Mouse (Mus musculus): Measurements from ENCODE around the gene Tgm3. TPM values are rescaled to one million over a fixed set of nuclear protein-coding genes. Genes with fewer than 3 reads are reported as not detected.

The Tgm3 gene
- polyA plus RNA-seq, 1 experiment from 2014 or later = 0.31 TPM

DNA sequence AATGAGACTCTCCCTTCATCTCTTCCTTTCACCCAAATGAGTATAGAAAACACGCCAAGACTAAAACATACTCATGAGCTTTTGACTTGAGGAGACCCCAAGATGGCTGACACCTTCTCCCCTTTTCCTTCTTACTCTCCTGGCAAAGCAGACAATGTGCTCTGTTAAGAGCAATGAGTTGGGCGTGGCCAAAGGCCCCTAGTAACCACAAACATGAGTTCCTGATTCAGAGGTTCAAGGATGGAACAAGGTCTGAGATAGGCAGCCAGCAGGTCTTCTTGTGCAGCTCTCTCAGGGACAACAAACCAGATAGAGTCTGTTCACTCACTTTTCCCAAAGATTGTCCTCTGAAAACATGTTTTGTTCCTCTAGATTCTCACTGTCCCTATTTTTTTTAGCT, 5.9 kb downstream of the Tgm3 start:
- no peaks in the 10 kb centered on the region for H3K27me3 ChIP-seq
- no peak overlapping the region for H3K4me3 ChIP-seq
- H3K4me2 ChIP-seq = no peak overlapping the region
- 79% methylated on average over 2 of the region's 2 CpGs for WGBS
- H3K9me3 ChIP-seq = no peaks in the 10 kb centered on the region
- no peaks in the 10 kb centered on the region for H3K36me3 ChIP-seq
- H3K27ac ChIP-seq = no peak overlapping the region
- H3K4me1 ChIP-seq = peaks cover 6% of the 10 kb centered on the region; the same call in 1 of the 2 replicates
- H3K9ac ChIP-seq = no peak overlapping the region
- no peak for ATAC-seq (ENCODE audit: insufficient number of reproducible peaks, insufficient read depth, low FRiP score, low TSS enrichment, low read depth)

DNA sequence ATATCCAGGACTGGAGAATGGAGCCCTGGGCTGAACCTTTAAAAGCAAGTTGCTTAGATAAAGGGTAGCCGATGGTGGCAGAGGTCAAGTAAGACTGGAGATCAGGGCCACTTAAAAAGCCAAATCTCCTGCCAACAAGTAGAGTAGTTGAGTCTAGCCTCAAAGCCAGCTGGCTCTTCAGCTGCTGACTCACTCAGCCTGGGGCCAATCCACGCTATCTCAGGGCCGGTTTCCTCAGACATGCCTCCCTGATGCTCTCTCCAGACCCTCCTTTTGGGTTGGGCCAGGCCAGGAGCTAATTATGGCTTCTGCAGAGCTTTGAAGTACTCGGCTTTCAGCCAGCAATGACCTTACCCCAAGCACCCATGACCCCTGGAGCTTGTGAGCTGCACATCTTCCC, 15.7 kb downstream of the Tgm3 start:
- Histone ChIP-seq H3K9me3 (no peaks in the 10 kb centered on the region), H3K36me3 (no peaks in the 10 kb centered on the region), H3K27ac (no peak overlapping the region), H3K4me3 (no peak overlapping the region), H3K27me3 (no peaks in the 10 kb centered on the region), H3K4me1 (no peaks in the 10 kb centered on the region), H3K4me2 (no peak overlapping the region), H3K9ac (no peak overlapping the region)
- no peak for ATAC-seq (ENCODE audit: insufficient number of reproducible peaks, insufficient read depth, low FRiP score, low TSS enrichment, low read depth)
- WGBS = 57% methylated on average over 4 of the region's 4 CpGs

DNA sequence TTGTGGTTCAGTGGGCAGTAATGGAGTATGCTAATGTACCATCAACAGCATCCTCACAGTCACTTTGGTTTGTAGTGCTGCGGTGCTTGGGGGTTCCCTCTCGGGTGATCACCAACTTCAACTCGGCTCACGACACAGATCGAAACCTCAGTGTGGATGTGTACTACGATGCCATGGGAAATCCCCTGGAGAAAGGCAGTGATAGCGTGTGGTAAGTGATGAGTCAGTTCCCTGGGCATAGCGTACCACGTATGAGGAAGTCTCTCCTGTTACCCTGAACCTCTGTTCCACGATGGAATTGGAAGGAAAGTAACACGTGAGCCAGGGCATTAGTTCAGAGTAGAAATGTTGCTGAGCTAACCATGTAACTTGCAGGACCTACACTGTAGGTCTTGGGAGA, 17.7 kb downstream of the Tgm3 start:
- WGBS = 89% methylated on average over 11 of the region's 11 CpGs
- no peak overlapping the region for H3K27ac ChIP-seq
- ATAC-seq (ENCODE audit: insufficient number of reproducible peaks, insufficient read depth, low FRiP score, low TSS enrichment, low read depth) = no peak

DNA sequence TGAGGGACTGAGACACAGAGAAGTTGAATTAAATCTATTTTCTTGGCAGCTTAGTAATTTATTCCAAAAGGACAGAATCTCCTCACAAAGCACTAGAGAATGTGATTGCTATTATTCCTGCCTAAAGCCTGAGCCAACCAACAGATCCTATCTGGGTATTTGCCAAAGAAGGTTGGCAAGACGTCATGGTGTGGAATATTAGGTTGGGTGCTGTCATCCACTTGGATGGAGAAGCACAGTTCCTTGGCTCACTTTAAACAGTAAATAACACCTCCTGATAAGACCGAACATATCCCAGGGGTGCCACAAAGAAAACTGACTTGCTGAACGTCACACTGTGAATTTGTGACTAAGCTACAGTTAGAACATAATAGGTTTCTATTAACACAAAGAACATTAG, 20.5 kb downstream of the Tgm3 start:
- Histone ChIP-seq H3K27ac (no peak overlapping the region), H3K27me3 (no peaks in the 10 kb centered on the region), H3K9me3 (no peaks in the 10 kb centered on the region), H3K4me1 (no peaks in the 10 kb centered on the region), H3K9ac (no peak overlapping the region), H3K36me3 (no peaks in the 10 kb centered on the region), H3K4me3 (no peak overlapping the region), H3K4me2 (no peak overlapping the region)
- WGBS = 76% methylated on average over 3 of the region's 3 CpGs
- ATAC-seq (ENCODE audit: insufficient number of reproducible peaks, insufficient read depth, low FRiP score, low TSS enrichment, low read depth) = no peak

More for the DNA sequence above, 17.7 kb downstream of the Tgm3 start:
- Histone ChIP-seq H3K4me1 (no peaks in the 10 kb centered on the region), H3K27me3 (no peaks in the 10 kb centered on the region), H3K4me3 (no peak overlapping the region), H3K4me2 (no peak overlapping the region), H3K9me3 (no peaks in the 10 kb centered on the region), H3K9ac (no peak overlapping the region), H3K36me3 (no peaks in the 10 kb centered on the region)

DNA sequence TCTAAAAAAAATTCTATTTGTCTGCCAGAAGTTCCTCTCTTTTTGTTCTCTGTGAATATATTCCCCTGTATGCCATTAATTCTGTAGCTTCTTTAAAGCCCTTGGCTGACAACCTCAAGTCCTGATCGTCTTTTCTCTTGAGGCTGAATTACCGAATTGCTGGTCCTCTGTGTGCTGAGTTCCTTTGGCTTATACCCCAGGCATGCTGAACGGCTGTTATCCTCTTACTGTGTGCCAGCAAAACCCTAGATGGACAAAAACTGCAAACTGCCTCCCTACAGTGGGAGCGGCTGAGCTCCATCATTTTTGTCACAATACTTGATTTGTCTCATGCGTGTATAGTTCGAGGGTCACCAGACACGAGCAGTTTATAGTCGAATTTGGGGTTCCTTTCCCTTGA, 24.7 kb downstream of the Tgm3 start:
- no peak overlapping the region for H3K9ac ChIP-seq
- H3K4me2 ChIP-seq = no peak overlapping the region
- no peak overlapping the region for H3K4me3 ChIP-seq

DNA sequence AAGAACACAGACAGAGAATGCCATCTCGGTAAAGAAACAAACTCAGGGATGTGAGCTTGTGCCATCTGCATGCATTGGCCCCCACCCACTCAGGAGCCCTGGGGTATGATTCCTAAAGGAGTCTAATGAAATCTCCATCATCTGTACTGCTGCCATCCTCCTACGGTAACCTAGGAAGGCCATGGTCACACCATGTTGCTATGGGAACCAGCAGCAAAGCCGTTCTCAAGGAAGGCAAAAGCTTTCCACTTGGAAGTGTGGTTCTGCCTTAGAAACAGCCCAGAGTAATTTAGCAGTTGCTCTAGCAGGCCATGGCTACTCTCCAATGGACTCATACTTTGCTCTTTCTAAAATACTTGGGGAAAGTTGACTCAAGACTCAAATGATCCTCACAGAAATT, 26.8 kb downstream of the Tgm3 start:
- Histone ChIP-seq H3K27me3 (no peaks in the 10 kb centered on the region), H3K27ac (no peak overlapping the region), H3K9me3 (no peaks in the 10 kb centered on the region), H3K4me1 (no peaks in the 10 kb centered on the region), H3K4me2 (no peak overlapping the region), H3K9ac (no peak overlapping the region), H3K36me3 (no peaks in the 10 kb centered on the region), H3K4me3 (no peak overlapping the region)
- 65% methylated on average over 3 of the region's 3 CpGs for WGBS
- no peak for ATAC-seq (ENCODE audit: insufficient number of reproducible peaks, insufficient read depth, low FRiP score, low TSS enrichment, low read depth)

More for the DNA sequence above, 24.7 kb downstream of the Tgm3 start:
- H3K4me1 ChIP-seq = no peaks in the 10 kb centered on the region
- no peaks in the 10 kb centered on the region for H3K36me3 ChIP-seq
- H3K9me3 ChIP-seq = no peaks in the 10 kb centered on the region
- H3K27ac ChIP-seq = no peak overlapping the region
- ATAC-seq (ENCODE audit: insufficient number of reproducible peaks, insufficient read depth, low FRiP score, low TSS enrichment, low read depth) = no peak
- no peaks in the 10 kb centered on the region for H3K27me3 ChIP-seq
- WGBS = 69% methylated on average over 8 of the region's 8 CpGs

DNA sequence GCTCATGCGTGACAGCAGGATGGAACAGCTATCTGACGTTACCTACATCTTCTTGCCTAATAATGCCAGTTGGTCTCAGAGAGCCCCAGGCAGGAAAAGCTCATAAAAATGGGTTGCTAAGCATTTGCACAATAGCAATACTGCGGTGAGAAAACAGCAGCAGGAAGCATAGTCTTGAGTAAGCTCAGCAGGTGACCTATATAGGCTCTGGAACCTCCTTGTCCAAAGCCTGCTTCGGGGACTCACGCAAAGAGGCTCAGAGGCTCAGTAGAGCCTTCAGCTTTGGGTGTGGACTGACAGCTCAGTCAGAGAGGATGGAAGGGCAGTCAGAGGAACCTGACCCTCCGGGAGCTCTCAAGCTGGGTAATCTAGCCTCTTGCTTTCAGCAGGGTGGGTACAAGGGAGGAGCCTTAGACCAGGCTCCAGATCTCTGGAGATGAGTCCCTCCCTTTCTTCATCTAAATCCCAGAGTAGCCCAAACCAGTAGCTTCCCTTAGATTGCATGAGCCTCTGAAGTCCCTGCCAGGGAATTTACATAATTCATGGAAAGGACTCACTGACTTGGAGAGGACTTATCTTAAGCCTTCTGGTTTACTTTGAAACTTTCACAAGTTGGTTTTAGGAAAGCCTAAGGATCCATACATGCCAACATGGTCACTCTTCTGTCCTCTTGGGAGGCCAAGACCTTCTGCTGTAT, 28.2 kb downstream of the Tgm3 start:
- H3K9me3 ChIP-seq = no peaks in the 10 kb centered on the region
- ATAC-seq (ENCODE audit: insufficient number of reproducible peaks, insufficient read depth, low FRiP score, low TSS enrichment, low read depth) = no peak
- no peak overlapping the region for H3K27ac ChIP-seq
- no peak overlapping the region for H3K9ac ChIP-seq
- no peaks in the 10 kb centered on the region for H3K4me1 ChIP-seq
- H3K36me3 ChIP-seq = no peaks in the 10 kb centered on the region
- H3K27me3 ChIP-seq = no peaks in the 10 kb centered on the region
- no peak overlapping the region for H3K4me2 ChIP-seq
- WGBS = 79% methylated on average over 6 of the region's 6 CpGs
- H3K4me3 ChIP-seq = no peak overlapping the region

DNA sequence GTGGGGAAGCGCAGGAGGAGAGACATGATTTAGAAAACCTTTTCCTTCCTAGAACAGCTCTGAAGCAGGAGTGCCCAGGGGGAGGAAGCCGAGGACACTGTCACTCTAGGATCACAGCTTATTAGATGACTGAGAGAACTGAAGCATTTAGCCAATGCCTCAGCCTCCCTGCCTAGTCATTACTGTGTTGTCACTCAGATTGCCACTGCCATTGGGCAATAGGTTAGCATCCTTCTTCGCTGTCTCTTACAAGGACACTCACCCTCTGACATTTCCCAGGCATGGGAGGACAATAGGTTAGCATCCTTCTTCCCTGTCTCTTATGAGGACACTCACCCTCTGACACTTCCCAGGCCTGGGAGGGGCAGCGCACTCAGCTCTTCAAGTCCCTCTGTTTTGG, 31.7 kb downstream of the Tgm3 start:
- Histone ChIP-seq H3K4me3 (no peak overlapping the region), H3K4me2 (no peak overlapping the region), H3K27ac (no peak overlapping the region), H3K4me1 (no peaks in the 10 kb centered on the region), H3K9me3 (no peaks in the 10 kb centered on the region), H3K36me3 (no peaks in the 10 kb centered on the region), H3K9ac (no peak overlapping the region), H3K27me3 (no peaks in the 10 kb centered on the region)
- no peak for ATAC-seq (ENCODE audit: insufficient number of reproducible peaks, insufficient read depth, low FRiP score, low TSS enrichment, low read depth)
- 76% methylated on average over 4 of the region's 4 CpGs for WGBS

DNA sequence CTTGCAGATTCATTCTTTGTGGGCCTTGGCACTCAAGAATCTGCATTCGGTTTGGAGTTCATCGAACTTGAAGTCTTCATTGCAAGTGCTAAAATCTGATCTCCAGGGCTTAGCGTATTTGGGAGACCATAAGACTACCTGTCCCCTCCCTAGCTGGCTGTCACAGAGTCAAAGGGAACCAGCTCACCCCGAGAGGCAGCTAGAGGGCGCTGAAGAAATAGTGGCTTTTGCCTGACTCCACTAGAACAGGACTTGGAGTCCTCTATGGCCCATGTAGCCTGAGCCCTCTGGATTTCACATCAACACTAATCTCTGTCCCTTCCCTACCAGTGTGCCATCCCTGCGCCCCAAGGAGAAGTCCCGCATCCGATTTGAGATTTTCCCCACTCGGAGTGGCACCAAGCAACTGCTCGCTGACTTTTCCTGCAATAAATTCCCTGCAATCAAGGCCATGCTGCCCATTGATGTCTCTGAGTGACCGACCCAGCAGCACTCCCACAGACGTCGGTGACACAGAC, 35.8 kb downstream of the Tgm3 start:
- H3K27ac ChIP-seq = no peak overlapping the region
- H3K4me1 ChIP-seq = no peaks in the 10 kb centered on the region
- H3K4me3 ChIP-seq = no peak overlapping the region
- ATAC-seq (ENCODE audit: insufficient number of reproducible peaks, insufficient read depth, low FRiP score, low TSS enrichment, low read depth) = no peak
- no peaks in the 10 kb centered on the region for H3K9me3 ChIP-seq
- H3K36me3 ChIP-seq = no peaks in the 10 kb centered on the region
- no peaks in the 10 kb centered on the region for H3K27me3 ChIP-seq
- H3K9ac ChIP-seq = no peak overlapping the region
- H3K4me2 ChIP-seq = no peak overlapping the region
- WGBS = 73% methylated on average over 13 of the region's 13 CpGs

DNA sequence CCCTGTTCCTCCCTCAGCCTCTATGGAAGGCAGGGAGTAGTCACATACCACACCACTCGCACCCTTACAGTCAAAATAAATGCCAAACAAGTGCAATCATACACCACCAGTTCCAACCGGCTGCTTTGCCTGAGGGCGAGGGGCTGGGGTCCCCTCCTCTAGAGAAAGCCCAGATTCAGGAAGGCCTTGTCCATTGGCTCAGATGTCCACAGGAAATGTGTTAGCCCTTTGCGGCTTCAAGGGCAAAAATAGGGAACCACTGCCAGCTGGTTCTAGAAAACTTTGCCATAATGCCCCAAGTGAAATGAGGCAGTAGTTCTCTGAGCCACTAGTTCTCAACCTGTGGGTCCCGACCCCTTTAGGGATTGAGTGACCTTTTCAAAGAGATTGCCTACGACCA, 36.6 kb downstream of the Tgm3 start:
- Histone ChIP-seq H3K36me3 (no peaks in the 10 kb centered on the region), H3K4me2 (no peak overlapping the region), H3K9ac (no peak overlapping the region), H3K27ac (no peak overlapping the region), H3K4me3 (no peak overlapping the region), H3K27me3 (no peaks in the 10 kb centered on the region), H3K9me3 (no peaks in the 10 kb centered on the region), H3K4me1 (no peaks in the 10 kb centered on the region)
- 51% methylated on average over 6 of the region's 6 CpGs for WGBS
- no peak for ATAC-seq (ENCODE audit: insufficient number of reproducible peaks, insufficient read depth, low FRiP score, low TSS enrichment, low read depth)

DNA sequence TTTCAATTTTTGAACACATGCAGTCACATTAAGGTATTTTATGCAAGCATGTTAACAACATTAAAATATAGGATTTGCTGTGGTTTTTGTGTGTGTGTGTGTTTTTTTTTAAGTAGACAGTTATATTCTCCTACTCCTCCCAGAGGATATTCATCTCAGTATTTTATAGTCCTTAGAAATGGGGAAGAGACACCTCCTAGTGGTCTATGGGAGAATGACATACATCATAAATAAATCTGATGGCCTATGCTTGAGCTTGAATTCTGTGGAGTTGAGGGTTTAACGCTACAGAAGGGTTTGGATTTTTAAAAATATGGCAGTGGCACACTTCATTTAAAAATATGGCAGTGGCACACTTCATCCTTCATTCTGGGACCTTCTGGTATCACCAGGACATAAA, 46.0 kb downstream of the Tgm3 start:
- H3K4me2 ChIP-seq = no peak overlapping the region
- H3K27ac ChIP-seq = no peak overlapping the region
- H3K36me3 ChIP-seq = no peaks in the 10 kb centered on the region
- H3K4me3 ChIP-seq = no peak overlapping the region
- H3K9me3 ChIP-seq = no peaks in the 10 kb centered on the region
- H3K9ac ChIP-seq = no peak overlapping the region
- H3K27me3 ChIP-seq = no peaks in the 10 kb centered on the region
- 67% methylated on average over 1 of the region's 1 CpGs for WGBS
- no peaks in the 10 kb centered on the region for H3K4me1 ChIP-seq
- no peak for ATAC-seq (ENCODE audit: insufficient number of reproducible peaks, insufficient read depth, low FRiP score, low TSS enrichment, low read depth)

DNA sequence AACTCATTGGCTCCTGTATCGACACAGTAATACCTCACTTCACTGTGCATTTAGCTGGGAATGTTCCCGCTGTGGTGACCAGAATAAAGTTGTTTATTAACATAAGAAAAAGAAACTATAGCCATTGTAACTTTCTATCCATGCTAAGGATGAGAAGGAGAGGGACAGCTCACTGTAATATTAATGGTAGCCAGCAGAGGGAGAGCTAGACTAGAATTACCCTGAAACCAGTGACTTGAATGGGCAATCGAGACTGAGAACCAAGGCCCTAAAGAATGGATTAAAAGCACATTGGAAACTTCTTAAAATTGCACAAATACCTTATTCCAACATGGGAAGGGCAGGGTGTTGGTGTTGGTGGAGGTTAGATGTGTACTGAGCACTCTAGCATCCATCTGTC, 56.1 kb downstream of the Tgm3 start:
- H3K9me3 ChIP-seq = no peaks in the 10 kb centered on the region
- H3K36me3 ChIP-seq = no peaks in the 10 kb centered on the region
- no peak for ATAC-seq (ENCODE audit: insufficient number of reproducible peaks, insufficient read depth, low FRiP score, low TSS enrichment, low read depth)
- no peak overlapping the region for H3K9ac ChIP-seq
- no peak overlapping the region for H3K27ac ChIP-seq
- no peak overlapping the region for H3K4me2 ChIP-seq
- no peak overlapping the region for H3K4me3 ChIP-seq
- no peaks in the 10 kb centered on the region for H3K4me1 ChIP-seq
- no peaks in the 10 kb centered on the region for H3K27me3 ChIP-seq
- WGBS = 29% methylated on average over 3 of the region's 3 CpGs
